Mouse (Mus musculus): ENCODE results near the gene 1600014C23Rik.

1600014C23Rik gene

DNA sequence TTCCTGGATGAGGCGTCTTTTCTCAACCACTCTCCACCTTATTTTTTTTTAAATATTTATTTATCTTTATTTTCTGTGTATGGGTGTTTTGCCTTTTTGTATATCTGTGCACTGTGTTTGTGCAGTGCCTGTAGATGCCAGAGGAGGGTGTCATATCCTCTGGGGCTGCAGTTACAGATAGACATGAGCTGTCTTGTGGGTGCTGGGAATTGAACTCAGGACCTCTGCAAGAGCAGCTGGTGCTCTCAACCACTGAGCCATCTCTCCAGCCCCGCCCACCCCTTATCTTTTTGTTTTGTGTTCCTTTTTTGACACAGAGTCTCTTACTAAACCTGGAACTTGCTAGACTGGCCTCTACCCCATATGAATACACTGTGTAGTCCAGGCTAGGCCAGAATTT lies 6.2 kb downstream of the 1600014C23Rik start:
- no peak for DNase-seq (ENCODE audit: low spot score in 2 of 2)

DNA sequence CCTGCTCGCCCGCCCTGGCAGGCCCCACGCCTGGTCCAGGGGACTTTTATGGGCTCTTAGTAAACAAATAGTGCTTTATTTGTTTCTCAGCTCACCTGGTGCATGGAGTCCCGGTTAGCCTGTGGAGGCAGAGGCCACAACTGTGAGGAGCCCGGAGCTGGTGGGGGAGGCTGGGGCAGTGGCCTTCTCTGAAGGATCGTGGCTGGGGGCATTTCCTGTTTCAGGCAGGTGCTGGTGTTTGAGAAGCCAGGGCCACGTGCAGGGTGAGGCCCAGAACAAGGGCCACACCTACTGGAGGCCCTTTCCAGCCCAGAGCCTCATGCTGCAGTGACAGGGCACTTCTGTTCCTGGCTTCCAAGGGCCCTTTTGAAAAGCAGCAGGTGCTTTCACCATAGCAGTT lies 7.4 kb downstream of the 1600014C23Rik start:
- DNase-seq (ENCODE audit: low spot score in 2 of 2), result no peak

DNA sequence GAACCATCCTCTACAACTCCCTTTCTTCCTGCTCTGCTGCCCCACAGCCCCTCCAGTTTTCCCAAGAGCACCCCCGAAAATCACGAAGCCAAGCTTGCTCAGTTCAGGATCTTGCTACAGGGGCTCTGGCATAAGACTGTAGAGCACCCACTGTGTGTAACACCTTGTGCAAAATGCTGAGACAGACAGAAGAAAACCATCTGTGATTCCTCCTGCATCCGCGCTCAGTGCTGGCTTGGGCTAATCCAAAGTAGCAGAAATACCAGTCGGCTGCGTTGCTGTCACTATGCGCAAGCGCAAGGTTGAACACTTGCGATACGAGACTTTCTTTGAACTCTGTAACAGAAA lies 9.1 kb downstream of the 1600014C23Rik start:
- DNase-seq (ENCODE audit: low spot score in 2 of 2), result no peak

DNA sequence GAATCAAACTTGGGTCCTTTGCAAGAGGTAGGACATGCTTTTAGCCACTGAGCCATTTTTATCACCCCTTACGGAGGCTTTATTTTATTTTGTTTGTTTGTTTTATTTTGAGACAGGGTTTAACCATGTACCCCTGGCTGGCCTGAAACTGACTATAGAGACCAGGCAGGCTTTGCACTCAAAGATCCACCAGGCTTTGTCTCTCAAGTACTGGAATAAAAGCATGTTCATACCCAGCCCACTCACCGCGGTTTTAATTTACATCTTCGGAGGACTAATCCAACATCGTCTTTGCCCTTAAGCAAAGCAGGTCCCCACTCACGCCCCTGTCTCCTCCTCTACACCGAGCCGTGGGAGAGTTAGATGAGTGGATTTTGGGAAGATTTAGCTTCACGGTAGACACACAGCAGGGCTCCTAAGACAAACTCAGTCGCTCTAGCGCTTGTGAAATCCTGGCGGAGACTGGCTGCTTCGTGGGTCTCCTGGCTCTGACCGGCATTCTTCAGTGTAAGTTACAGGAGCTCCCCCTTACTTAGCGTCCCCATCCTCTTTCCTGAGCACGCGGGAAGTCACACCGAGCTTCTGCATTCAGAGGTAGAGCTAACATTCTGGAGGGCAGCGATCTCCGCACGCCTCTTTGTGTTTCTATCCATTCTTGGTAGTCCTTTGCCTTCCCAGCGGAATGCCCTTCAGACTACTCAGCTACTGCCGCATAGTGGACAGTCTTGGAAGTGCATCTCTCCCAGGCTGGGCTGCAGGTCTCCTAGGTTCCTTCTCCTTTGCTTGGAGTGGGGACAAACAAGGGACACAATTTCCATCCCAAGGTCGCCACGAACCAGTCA lies 9.7 kb downstream of the 1600014C23Rik start:
- DNase-seq (ENCODE audit: low spot score in 2 of 2), result peak in 1 of 2 experiments; percentile 77

DNA sequence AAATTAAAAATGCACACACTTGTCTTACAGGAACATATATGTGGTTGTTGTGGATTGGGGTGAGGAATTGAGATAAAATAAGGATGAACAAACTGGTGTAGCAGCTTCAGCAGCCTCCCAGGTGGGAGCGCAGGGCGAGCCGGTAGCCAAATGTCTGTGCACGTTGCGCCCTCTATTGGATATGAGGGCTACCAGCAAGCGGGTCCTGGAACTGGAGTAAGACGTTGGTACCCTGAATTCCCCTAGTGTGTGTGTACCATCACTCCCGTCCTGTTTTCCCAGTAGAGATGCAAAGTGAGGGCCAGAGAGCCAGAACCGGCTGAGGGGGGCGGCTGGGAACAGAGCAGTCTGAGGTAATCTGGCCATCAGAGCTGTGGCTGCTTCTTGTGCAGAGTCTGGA lies 15.3 kb downstream of the 1600014C23Rik start:
- DNase-seq (ENCODE audit: low spot score in 2 of 2), result peak in 1 of 2 experiments; percentile 73

DNA sequence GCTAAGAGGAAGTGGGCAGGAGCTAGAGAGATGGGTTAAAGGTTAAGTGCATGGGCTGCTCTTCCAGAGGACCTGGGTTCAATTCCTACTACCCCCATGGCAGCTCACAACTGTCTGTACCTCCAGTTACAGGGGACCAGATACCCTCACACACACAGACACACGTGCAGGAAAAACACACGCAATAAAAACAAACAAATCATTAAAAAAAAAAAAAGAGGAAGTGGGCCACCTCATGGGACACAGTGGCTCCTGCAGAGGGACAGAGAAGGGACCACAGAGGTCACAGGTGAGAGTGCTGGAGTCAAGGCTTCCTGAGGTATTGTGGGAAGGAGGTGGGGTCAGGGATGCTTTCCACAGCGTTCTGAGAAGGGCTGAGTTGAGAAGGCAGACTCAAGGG lies 22.1 kb downstream of the 1600014C23Rik start:
- DNase-seq (ENCODE audit: low spot score in 2 of 2), result no peak

DNA sequence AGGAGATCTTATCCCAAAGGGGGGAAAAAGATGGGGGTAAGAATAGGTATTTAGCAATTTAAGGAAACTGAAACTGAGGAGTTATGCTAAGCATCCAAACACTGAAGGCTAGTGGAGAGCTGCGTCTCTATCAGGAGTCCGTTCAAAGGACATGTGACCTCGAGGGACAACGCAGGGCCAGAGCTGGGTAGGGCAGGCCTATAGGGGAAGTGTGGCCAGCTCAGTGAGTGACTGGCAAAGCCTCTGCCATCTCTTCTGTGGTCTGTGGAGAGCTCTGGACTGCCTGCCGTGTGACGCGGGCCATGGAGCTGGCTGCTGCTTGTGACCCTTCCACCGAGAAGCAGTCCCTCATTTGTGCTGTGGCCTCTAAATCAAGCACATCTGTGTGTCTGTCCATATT lies 23.2 kb downstream of the 1600014C23Rik start:
- no peak for DNase-seq (ENCODE audit: low spot score in 2 of 2)

DNA sequence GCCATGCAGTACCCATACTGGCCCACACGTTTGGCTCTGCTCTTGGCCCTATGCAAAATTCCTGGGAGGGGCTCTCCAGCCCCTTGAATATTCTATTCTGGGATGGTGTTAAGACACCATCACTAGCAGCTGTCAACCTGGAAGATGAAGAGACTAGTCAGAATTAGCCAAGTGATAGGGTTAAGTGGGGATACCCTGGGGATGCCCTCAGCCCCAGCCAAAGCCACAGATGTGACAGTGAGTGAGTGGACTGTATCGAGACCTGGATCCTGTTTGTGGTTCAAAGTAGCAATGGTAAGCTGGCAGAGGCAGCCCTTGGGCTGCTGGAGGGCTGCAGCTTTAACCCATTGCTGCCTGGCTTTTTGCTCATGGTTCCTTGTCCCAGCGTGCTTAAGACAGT lies 23.8 kb downstream of the 1600014C23Rik start:
- no peak for DNase-seq (ENCODE audit: low spot score in 2 of 2)

DNA sequence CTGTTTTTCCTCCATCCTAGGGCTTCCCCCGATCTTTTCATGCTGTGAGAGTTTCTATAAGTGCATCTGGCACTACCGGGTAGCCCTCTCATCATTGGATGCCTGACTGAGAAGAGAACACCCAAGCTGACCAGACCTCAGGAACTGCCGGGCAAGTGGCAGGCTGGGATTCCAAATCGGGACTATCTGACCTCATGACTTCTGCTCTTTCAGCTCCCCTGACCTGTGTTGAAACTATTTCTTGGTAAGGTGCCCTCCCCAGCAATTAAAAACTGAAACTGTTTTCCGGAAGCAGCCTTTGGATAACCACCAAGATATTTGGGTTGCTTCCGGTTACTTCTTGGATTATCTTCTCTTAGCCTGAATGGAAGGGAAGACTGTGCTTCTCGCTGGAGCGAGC lies 25.5 kb downstream of the 1600014C23Rik start:
- no peak for DNase-seq (ENCODE audit: low spot score in 2 of 2)

DNA sequence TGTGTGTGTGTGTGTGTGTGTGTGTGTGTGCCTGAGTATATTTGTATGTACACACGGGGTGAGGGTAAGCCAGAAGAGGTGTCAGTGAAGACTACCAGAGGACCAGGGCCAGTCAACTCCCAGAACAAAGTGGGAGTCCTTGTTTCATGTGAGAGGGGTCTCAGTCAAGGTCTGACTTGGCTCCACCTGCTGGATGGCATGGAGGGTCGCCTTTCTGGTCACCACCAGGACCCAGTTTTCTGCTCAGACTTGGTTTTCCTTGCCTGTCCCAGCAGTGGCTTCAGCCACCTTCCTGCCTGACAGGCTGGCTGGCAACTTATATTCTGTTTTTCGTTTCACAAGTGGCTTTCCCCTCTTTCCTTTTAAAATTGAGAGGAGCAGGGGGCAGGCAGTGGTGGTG lies 26.3 kb downstream of the 1600014C23Rik start:
- no peak for DNase-seq (ENCODE audit: low spot score in 2 of 2)

DNA sequence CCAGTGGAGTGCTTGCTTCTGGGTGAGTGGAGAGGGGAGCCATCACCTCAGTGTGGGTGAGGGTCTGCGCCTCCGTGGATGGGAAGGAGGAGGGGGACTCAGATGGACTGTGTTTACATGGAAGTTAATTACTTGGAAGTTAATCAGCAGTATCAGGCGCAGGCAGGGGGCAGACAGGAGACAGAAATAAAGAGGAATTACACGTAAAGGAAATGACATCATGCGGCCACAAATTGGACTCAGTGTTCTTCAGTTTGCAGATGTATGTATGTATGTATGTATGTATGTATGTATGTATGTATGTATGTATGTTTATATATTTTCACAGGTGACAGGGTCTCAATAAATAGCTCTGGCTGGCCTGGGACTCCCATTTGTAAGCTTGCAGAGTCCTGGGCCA lies 26.8 kb downstream of the 1600014C23Rik start:
- no peak for DNase-seq (ENCODE audit: low spot score in 2 of 2)

DNA sequence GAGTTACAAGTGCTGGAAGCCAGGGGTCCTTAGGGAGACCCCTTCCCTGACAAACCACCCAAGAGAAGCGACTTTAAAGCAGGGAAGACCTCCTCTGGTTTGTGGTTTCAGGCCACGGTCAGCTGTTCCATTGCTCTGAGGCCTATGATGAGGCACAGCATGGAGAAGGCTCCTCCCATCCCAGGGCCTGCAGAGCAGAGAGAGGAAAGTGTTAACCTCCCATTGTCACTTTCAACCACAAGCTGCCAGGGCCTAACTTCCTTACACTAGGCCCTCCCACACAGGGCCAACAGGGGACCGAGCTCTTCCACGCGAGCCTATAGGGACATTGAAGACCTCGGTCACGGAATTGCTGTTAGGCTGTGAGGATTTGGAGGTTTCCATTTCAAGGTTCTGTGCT lies 30.5 kb downstream of the 1600014C23Rik start:
- DNase-seq (ENCODE audit: low spot score in 2 of 2), result no peak

DNA sequence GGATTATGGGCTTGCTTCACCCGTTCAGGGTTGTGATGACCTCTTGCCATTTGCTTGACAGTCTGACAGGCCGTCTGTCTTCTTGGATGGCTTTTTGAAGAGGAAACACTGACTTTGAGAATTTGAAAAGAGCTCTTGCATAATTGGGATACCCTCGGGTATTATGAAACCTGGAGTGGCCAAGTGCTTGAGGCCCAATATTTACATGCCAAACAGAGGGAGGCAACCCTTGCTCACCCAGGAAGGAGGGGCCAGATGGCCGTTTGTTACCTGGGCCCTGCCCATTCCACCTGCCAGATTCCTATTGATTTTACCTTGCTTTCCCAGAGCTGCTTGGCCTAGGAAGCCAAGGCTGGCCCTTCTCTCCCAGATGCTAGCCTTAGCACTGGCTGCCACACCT lies 31.4 kb downstream of the 1600014C23Rik start:
- no peak for DNase-seq (ENCODE audit: low spot score in 2 of 2)

DNA sequence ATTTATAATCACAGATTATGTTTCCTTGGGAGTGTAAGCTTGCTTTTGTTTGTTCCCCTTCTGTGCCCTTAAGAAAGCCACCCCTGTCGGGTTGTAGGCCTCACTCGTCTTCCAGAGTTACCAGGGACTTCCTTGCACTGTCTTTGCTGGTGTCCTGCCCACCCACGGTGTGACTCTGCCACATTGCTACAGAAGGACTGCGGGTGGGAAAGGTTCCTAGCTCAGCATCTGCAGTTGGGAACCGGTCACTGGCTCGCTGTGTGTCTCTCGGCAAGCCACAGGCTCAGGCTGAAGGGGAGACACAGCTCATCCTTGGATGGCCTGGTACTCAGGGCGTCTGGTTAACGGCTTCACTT lies 32.4 kb downstream of the 1600014C23Rik start:
- no peak for DNase-seq (ENCODE audit: low spot score in 2 of 2)

DNA sequence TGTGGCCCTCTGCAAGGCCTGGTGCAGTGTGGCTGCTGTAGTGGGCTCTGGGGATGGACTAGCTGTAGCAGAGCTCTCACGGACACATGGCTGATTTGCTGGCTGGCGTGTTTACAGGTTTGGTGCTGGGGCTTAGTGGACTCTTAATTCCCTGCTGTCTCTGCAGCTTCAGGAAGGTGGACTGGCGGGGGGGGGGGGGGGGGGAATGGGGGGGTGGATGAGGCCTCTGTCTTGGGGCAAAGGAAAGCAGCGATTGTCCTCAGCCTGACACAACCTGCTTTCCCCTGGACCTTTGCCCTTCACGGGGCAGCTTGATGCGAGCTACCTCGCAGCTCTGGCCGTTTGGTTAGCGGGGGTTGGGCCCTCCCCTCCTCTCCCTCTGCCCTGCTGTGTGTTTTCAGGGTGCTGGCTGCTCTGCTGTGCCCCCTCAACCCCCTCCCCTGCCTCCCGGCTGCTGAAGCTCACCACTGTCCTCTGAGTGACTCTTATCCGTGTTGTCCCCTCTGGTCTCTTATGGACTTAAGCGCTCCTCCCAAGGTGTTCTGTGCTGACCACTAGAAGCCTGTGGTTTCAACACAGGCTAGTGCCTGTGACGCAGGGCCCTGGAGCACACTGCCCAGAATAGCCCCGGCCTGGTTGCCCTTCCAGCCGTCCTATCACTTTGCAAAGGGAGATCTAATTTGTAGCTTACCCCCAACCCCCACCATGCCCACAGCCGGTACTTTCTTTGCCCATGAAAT lies 33.0 kb downstream of the 1600014C23Rik start:
- no peak for DNase-seq (ENCODE audit: low spot score in 2 of 2)

DNA sequence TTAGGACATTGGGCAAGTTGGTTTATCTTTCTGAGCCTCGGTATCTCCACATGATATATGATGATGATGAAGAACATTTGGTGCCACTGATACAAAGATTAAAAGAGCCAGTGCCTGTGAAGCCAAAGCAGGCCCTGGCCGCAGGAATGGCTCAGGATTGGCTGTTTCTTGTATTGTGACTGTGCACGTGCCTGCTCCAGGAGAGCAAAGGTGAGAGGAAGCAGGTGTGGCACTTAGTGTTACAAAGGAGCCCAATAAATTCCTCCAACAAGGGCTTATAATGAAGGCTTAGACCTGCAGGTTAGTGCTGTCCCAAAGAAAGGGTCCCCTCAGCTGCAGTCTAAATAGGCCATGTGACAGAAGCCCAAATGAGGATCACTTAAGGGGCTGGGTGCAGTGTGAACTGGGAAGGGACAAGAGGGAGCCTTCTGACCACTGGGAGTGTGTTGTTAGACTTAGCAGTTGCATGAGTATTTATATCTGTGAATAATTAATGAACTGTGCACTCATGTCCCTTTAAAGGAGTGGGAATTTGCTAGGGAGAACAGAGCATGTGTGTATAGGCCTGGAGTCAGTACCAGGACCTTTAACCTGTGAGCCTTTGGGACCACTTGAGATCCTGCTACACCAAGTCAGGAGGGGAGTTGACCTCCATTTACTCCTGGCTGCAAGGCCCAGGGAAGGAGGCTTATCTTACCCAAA lies 34.5 kb downstream of the 1600014C23Rik start:
- no peak for DNase-seq (ENCODE audit: low spot score in 2 of 2)

DNA sequence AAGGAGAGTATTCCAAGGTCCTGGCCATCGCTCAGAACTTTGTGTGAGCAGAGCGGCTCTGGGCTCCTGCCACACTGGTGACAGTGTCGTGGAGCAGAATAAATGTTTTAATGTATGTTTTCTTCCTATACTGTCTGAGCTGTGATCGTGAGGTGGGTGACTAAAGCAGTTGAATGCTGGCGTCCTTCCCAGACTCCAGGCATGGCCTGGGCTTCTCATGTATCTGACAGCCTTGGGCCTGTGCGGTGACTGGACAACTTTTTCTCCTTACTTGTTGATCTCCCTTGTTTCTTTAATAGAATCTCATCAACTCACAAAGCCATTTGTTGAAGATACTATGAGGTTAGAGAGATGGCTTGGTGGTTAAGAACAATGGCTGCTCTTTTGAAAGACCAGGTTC lies 35.3 kb downstream of the 1600014C23Rik start:
- DNase-seq (ENCODE audit: low spot score in 2 of 2), result no peak

DNA sequence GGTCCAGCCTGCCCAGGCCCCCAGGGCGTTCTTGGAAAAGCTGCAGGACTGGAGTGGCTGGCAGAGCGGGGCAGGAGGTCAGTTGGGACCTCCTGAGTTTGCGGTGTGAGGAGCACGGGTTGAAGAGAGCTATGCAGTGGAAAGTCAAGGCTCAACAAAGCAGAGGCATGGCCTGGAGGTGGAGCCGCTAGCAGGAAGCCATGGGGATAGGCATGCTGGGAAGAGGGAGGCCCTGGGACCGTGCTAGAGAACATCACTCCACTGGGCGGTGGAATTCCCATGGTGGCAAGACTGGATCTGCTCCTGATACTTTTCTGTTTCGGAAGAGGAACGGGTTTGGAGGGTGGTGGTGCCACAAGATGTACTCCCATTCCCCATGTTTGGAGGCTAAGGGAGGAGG lies 36.7 kb downstream of the 1600014C23Rik start:
- no peak for DNase-seq (ENCODE audit: low spot score in 2 of 2)

DNA sequence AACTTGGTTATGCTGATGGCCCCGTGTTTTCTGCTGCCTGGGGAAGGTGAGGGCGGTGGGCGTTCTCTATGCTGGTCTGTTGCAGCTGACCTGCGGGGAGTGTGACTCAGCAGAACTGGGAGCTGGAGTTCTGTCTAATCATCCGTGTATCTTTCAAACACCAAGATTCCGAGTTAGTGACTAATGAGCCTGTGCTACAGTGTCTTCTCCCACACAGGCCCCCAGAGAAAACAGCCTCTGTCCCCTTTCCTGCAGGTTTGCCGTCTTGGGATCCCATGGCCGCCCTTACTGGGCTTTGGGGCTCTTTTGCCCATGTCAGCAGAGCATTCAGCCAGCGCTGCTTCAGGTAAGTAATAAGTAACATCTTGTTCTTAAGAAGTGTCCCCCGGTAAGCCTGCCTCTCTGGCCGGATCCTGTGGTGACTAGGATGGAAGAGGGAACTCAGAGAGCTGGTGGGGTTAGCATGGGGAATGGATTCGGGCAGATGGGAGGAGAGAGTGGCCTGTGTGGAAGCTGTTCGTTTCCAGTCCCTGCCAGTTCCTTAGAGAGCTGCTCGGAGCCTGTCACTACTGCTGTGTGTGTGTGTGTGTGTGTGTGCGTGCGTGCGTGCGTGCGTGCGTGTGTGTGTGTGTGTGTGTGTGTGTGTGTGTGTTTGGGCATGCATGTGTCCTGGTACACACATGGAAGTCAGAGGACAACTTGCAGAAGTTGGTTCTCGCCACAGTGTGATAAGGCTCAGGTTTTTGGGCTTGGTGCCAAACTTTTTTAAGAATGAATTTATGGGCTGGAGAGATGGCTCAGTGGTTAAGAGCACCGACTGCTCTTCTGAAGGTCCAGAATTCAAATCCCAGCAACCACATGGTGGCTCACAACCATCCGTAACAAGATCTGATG lies 38.2 kb downstream of the 1600014C23Rik start:
- DNase-seq (ENCODE audit: low spot score in 2 of 2), result no peak

DNA sequence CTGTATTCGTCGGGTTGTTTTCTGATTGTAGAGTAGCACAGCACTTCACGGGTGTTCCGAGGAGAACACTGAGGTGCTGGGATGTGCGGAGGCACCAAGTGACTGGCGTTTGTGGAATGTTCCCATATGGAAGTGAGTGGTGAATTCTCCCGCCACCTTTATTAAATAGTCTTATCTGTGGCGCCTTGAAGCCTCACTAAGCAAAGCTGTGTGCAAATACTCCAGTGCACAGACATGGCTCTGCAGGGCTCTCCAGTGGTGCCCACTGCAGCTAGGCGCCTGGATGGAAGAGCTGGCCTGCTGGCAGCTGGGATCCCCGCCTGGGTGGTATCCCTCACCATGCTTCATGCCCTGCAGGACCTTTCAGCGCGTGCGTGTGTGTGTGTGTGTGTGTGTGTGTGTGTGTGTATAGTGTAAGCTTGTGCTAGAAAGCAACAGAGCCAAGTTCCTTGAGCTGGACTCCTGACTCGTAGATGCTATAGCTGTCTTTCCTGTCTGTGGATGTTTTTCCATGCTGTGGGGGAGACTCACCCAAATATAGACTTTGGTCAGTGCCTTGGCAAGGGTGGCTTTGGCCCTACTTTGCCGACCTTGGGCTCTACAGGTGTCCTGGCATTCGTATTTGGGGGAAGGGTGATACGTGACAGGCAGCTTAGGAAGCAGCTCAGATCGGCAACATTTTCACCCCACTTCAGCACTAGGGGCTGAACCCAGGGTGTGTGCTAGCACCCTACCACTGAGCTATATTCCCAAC lies 39.7 kb downstream of the 1600014C23Rik start:
- DNase-seq (ENCODE audit: low spot score in 2 of 2), result no peak

DNA sequence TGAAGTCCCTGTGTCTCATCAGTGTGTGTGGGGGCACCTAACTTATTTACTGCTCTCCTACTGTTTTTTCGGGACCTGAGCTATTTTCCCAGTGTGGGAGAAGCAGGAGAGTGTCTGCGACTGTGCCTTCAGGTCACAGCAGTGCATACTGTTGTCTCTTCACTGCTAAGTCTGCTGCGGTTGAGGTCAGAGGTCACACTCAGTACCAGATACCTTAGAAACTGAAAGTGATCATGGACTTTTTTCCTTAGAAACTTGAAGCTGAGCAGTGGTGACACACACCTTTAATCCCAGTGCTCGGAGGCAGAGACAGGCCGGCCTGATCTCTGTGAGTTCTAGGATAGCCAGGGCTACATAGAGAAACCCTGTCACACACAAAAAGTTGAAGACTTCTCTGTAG lies 41.5 kb downstream of the 1600014C23Rik start:
- no peak for DNase-seq (ENCODE audit: low spot score in 2 of 2)
